Mouse (Mus musculus) testis, postnatal 14 days (tissue): ENCODE data around the gene 0610040J01Rik.
A peak's percentile ranks its signal among the peaks of the same experiment; 100 is the strongest.
"Not testable (repeated sequence)": the region's sequence is repeated elsewhere in the genome, so short reads cannot be mapped to it uniquely, and the experiment has no call there.

Experiments
- DNase-seq: peaks from one replicate; pipeline ENCODE4 v3.0.0; 2021; ENCODE audit warnings: low spot score

0610040J01Rik gene

GRCm38 (mm10) chr5:63831054-63831453, 18.9 kb downstream of the 0610040J01Rik start:
- DNase-seq = no peak

DNA sequence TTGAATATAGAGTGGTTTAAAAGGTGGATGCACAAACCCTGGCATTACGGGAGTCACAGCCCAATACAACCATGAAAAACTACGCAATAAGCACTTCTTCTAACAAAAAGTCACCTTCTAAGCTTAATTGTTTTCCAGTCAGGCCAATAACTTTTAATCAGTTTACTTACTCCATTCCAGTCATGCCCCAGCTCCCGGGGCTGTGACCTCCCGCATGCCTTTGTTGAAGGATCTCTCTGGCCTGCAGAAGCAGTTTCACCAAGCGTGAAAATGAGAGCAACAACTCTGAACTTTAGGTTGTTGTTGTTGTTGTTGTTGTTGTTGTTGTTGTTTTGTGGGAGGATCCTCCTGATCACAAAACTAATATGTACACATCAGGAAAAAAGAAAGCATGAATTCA, 21.8 kb downstream of the 0610040J01Rik start:
- DNase-seq = no peak

GRCm38 (mm10) chr5:63834435-63834834, 22.3 kb downstream of the 0610040J01Rik start:
- DNase-seq = no peak

GRCm38 (mm10) chr5:63837115-63837514, 25.0 kb downstream of the 0610040J01Rik start:
- no peak for DNase-seq

GRCm38 (mm10) chr5:63837851-63838250, 25.7 kb downstream of the 0610040J01Rik start:
- DNase-seq = no peak

DNA sequence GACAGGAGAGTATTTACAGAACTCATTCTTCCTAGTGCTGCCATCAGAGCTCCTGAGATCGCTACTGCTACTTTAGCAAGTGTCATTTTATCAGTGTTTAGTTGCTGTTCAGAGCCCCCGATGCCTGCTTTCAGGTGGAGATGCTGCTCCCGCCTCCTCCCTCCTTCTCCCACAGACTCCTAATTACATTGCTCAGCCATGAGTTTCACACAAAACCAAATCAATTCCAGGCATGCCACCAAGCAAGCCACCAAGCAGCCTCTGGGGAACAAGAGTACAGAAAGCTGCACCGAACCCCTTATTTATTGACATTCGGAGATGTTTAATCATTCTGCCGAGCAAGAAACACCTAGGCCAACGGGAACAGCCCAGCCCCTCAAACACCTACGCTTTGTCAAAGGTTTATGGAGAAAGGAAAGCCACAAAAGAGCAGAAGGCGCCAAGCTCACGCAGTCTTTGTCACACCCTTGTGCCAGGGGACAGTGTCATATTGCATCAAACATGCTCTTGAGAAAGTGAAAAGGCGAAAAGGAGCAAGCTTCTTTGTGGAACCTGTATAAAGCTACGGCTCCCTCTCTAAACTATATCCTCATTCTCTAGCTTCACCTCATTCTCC, 27.7 kb downstream of the 0610040J01Rik start:
- DNase-seq = no peak

DNA sequence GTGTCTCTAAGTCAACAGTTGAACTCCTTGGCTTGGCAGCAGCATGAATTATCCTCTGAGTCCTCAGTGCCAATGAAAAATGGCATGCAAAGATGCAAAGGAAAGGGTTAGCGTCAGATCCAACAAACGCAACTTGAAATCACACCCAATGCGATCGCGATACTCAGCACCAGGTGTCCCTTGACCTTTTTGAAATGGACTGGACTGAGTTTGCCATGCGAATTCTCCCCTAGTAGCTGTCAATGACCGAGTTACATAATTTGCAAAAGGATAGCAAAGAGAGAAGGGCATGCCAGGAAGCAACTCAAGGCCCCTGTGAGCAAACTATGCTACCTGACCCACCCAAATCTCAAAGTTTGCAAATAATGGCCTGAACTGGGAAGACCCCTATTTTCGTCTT, 34.9 kb downstream of the 0610040J01Rik start:
- no peak for DNase-seq

DNA sequence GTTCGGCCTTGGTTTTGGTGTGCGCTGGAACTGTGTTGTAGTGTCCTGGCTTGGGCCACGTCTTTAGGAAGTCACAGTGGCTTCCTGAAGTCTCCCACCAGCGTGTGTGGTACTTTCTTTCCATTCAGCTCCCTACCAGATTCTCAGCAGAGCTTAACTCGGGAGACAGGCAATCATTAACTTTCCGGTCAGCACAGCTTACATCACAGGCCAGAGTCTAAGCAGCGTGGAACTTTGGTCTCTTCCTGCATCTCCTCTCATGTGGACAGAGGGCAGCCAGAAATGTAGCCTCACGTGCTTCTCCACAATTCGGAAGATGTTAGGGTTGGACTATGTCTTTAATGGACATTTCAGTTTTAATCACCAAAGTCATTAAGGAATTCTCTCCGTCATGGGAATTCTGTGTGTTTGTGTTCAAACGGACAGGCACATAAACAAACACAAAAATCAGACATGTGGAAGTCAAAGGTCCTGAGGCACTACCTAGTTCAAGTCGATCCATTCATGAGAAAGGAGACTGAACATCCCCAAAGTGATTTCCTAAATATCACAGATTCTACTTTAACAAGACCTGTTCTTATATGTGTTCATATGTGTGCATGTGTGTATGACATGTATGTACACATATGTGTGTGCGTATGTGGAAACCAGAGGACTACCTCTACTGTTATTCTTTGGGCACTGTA, 35.5 kb downstream of the 0610040J01Rik start:
- DNase-seq = no peak

DNA sequence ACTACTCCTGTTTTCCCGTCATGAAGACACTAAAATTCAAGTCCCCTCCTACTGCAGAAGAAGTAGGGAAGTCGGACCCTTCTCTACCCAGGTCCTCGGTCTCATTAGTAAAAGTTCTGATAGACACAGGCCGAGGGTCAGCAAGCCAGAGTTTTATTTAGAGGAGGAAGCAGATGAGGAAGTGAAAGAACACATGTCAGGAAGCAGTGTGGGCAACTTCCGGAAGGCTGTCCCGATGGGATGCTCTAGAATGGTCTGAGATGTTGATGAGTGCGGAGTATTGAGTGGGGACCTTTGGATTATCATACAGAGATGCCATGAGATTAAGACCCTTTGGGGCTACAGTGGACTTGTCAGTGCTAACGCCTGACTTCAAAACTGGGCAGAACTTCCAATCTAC, 46.7 kb downstream of the 0610040J01Rik start:
- DNase-seq = no peak

DNA sequence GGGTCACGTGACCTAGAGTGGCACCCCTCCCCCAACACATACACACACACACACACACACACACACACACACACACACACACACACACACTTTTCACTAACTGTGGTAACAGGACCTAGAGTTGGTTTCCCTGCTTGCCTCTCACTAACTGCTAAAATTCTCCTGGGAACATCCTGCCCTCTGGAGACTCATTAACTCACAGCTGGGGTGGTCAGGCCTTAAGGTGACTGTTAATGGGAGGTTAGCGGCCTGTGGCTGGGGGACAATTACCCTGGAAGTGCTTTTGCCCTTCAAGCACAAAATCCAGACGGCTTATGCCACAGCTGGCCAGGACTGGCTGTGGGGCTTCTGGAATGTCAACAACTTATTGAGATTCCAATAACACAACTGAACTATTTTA, 55.3 kb downstream of the 0610040J01Rik start:
- no peak for DNase-seq

- peak; percentile 62 for DNase-seq
Observed at GRCm38 (mm10) chr5:63872176-63872932, 60.2 kb downstream of the 0610040J01Rik start.

- DNase-seq = no peak
Observed at GRCm38 (mm10) chr5:63874880-63875279, 62.7 kb downstream of the 0610040J01Rik start.

DNA sequence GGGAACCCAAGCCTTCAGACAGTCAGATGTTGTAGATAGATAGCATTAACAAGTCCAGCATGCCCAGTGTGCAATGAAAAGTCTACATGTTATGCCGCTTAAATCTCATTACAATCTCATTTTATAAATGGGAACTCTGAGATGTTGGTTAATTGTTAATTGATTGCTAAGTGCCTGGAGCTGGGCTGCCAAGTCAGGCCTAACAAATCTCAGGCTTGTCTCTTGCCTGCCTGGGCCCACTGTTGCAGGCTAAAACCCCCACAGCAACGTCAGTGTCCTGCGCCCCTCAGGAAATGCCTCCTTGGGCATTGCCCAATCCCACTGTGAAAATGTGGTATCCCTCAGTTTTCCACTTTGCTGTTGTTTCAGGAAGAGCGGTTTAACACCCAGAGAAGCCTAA, 63.9 kb downstream of the 0610040J01Rik start:
- no peak for DNase-seq

DNA sequence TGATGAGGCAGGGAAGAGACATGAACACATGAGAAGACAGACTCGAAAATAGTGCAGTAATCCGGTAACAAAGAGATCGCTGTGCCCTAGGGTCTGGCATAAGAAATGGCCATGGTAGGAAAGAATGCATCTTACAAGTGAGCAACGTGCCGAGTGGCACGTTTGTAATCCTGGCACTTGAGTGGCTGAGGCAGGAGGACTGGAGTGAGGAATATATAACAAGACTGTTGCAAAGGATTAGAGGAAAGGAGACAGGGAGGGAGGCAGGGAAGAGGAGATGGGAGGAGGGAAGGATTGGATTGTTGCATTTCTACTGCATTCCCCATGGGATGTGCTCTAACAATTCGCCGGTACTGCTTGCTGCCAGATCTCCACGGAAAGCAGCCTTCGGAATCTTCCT, 66.9 kb downstream of the 0610040J01Rik start:
- no peak for DNase-seq

DNA sequence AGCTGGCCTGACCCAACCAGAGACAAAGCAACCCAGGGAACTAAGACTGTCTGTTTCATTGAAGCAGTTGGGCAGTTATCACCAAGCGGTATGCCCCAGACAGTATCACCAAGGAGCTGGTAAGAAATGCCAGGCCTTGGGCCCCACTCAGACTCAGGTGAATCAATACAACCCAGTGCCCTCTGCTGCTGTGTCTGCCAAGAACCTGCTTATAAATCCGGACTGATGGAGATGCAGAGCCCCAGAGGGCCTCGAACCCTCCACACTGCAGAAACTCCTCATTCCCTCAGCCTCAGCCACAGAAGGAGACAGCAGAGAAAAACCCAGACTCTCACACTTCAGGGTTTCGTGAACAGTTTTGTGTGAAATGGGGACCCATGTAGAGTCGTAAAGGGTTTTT, 74.1 kb downstream of the 0610040J01Rik start:
- DNase-seq = no peak

GRCm38 (mm10) chr5:63886709-63887108, 74.5 kb downstream of the 0610040J01Rik start:
- no peak for DNase-seq

DNA sequence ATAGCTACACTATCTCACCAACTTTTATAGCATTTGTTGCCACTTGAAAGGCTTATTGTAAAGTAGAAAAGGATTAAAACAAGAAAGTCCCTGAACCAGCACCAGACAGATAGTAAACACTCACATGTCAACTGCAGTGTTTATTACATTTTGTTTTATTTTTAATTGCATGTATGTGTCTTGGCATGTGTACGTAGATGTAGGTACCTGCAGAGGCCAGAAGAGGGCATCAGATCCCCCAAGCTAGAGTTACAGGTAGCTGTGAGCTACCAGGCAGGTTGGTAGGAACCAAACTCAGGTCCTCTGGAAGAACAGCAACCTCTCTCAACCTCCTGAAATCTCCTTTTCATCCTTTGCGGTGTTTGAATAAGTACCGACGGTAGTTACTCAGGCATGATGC, 74.9 kb downstream of the 0610040J01Rik start:
- no peak for DNase-seq

- no peak for DNase-seq
Observed at GRCm38 (mm10) chr5:63891241-63891640, 79.1 kb downstream of the 0610040J01Rik start.

DNA sequence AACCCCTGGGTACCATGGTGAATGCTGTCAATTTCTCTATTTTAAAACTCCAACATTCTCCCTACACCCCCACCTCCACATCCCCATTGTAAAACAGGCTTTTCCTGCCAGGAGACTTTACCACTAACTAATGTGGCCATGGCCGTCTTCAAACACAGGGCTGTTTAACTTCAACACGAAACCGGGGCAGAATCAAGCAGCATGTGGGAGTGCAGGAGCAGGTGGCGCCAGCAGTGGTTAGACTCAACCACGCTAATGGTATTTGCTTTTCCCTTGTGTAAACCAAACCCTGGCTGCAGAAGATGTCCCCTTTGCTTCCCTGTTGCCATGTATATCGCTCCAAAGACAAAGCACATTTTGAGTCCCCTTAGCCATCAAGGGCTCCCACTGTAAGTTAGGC, 79.7 kb downstream of the 0610040J01Rik start:
- DNase-seq = no peak

DNA sequence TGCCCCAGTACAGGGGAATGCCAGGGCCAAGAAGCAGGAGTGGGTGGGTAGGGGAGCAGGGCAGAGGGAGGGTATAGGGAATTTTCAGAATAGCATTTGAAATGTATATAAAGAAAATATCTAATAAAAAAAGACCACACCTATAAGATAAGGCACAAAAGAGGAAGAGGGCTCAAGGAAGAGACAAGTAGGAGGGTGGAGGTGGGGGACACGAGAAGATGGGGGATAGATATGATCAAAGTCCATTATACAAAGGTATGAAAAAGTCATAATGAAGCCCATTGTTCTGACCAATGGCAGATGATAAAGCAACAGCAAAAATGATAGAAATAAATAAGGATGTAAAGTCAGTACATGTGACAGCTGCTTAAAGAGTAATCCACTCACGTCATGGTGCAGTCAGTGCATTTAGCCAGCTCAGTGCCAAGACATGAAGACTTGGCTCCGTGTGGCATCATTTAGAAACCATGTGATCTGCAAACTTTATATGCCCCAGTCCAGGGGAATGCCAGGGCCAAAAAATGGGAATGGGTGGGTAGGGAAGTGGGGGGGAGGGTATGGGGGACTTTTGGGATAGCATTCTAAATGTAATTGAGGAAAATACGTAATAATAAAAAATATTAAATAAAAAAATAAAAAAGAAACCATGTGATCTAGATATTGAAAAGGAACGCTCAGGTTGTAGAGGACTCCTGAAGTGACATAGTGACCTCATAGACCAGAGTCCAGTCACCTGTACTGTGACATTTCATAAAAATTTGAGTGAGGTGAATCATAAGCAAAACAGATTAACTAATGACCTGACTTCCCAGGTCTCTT, 85.0 kb downstream of the 0610040J01Rik start:
- DNase-seq = not testable (repeated sequence)

DNA sequence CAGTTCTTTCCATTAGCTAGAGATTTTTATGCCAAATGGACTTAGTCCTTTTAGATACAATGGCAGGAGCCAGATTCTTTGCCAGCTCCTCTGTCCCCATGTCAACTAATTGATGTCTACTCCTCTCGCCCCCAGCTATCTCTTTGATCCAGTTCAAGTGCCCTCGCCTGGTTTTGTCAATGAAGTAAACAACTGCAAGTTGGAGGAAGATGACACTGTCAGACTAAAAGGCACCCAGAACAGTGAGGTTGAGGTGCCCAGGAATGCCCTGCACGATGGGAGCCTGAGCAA, 85.6 kb downstream of the 0610040J01Rik start:
- DNase-seq = no peak

DNA sequence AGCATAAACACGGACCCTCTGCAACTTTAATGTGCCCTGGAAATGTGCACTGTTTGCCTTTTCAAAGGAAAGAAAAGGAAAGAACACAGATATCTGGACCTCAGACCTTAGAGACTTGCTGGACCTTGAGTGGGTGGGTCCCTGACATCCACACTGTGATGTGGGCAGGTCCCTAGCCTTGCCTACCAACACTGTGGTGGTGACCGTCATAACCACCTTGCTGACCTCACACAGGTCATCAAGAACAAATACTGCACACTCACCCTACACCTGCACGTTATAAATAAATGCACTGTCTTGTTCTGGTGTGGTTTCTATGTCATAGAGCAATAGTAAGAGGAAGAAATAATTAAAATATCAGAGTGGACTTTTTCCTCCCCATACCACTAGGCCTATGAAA, 91.2 kb downstream of the 0610040J01Rik start:
- DNase-seq = no peak
